Mouse (Mus musculus) NIH3T3 (cell line): ENCODE results near the gene Lmf1.

Experiments
- DNase-seq: peaks from one replicate; pipeline ENCODE4 v3.0.0-alpha.2; 2012; ENCODE audit warnings: low read depth

Gene Lmf1

DNA sequence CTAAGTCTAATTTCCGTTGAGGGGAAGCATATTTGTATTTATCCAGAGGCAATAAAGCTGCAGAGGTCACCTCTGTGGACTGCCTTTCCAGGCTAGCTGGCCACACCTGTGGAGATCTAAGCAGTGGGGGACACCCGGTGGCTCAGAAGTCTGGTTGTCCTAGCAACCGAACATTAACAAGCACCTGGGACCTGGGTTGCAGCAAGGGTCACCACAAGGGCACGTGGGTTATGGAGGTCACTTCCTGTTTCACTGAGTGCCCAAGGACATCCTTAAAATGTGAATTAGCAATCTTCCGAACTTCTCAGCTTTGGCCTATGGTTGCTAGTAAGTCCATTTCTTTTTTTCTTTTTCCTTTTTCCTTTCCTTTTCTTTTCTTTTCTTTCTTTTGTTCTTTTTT is 25.3 kb downstream of the Lmf1 start:
- DNase-seq: no peak

GRCm38 (mm10) chr17:25608137-25608785 is 29.4 kb downstream of the Lmf1 start:
- no peak for DNase-seq

GRCm38 (mm10) chr17:25608821-25609505 is 30.1 kb downstream of the Lmf1 start:
- no peak for DNase-seq

DNA sequence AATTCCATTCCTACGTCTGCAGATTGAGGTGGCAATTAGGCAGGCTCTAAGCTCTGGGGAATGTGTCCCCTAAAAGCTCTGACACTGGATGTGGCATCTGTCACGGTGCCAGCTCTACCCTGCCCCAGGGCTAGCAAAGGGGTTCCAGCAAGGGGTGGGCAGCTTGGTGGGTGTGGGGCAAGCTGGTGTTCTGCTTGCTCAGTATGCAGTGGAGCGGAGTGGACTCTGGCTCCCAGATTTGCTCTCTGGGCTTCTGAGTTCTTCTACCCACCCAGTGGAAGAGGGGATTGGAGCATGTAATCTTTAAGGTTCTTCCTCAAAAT is 30.6 kb downstream of the Lmf1 start:
- DNase-seq: no peak

- peak; percentile 20 for DNase-seq
These were observed 31.3 kb downstream of the Lmf1 start for GRCm38 (mm10) chr17:25610151-25610550.

DNA sequence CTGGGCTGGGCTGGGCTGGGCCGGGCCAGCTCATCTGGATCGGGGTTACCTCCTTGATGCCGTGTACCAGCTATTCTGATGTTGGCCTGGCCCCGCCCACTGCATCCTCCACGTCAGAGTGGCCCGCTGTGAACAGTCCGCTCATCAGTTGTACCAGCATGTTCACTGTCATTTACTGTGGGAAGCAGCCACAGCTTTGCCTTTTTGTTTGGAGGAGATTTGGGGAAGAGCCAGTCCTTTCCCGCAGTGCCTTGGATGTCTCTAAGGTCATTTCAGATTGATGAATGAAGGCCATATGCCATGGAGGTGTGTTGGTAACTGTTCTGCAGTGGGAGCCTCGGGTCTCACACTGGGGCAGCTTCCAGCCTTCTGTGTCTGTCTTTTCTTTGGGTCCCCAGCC is 33.7 kb downstream of the Lmf1 start:
- DNase-seq: no peak

DNA sequence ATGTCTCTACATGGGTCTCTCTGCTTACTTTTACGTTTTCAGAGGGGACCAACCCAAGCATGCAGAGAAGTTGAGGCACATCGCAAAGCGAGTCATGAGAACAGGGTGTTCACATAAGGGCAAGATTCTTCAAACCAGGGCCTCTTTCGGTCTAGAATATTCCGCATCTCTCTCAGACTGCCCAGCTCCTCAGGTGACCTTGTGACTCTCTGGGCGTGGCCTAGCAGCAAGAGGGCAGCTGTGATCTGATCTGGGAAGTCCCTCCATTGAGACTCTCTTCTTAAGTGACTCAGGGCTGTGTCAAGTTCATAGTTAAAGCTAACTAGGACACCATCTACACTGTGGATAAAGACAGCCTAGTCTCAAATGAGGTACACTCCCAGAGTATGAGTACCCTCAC is 34.4 kb downstream of the Lmf1 start:
- DNase-seq: no peak

GRCm38 (mm10) chr17:25614723-25615510 is 36.0 kb downstream of the Lmf1 start:
- DNase-seq: no peak

- no peak for DNase-seq
These were observed 39.7 kb downstream of the Lmf1 start for GRCm38 (mm10) chr17:25618508-25619056.

DNA sequence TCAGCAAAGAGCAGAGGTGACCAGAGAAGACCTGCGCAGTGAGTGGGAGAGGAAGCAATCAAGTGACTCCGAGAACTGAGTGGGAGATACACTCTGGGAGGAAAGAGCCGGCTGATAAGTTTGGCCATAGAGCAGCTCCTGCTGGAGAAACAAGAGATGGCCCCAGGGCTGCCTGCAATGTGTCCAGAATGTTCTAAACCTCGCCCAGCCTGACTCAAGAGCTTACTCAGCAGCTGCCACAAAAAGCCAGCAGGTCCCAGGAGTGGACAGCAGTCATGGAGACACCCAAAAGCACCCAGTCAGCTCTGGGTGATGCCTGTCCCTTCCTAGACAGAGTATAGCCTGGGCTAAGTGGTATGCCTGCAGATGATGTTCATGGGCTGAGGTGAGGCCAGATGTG is 44.6 kb downstream of the Lmf1 start:
- DNase-seq: peak; percentile 25

GRCm38 (mm10) chr17:25623935-25624334 is 45.0 kb downstream of the Lmf1 start:
- no peak for DNase-seq

DNA sequence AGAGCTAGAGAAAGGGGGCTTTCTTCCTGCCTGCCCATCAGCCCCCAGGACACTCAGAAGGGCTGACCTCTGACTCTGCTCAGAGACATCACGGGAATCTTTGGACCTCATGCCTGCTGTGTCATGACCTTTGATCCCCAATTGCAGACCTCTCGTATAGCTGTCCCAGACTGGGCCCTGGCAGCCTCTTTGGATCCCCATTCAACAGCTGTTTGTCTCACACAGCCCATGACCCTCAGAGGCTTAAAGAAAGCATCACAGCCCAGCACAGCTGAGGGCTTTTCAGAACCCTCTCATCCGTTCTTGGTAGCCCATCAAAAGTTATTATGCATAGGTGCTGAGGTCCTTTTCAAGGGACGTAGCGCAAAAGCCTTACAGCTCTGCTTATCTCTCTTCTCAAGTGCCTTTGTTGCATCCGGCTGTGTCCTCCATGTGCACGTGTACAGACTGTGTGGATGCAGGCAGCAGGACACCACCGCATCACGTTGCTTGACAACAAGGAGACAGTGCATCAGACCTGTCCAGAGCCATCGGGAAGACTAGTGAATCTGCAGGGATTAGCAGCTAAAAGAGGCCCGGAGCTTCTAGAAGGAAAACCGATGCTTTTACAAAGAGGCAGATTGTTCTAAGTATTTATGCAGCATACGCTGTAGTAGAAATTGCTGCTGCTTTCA is 45.7 kb downstream of the Lmf1 start:
- no peak for DNase-seq

DNA sequence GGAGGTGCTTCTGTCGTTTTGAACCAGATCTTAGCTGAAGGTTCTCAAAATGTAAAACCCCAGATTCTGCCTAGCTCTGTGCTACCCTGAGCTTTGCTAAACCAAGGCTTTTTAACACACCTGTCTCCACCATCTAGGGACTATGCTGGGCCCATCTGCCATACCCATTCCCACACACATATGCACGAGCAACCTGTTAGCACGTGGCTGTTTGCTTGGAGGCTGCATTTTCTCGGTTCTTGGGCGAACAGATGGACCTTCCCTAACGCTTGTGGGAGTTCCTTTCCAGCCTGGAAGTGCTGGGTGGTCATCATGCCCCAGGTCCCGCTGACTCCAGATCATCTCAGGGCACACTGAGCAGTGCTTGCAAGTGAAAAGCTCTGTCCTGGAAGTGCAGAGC is 46.4 kb downstream of the Lmf1 start:
- DNase-seq: no peak

DNA sequence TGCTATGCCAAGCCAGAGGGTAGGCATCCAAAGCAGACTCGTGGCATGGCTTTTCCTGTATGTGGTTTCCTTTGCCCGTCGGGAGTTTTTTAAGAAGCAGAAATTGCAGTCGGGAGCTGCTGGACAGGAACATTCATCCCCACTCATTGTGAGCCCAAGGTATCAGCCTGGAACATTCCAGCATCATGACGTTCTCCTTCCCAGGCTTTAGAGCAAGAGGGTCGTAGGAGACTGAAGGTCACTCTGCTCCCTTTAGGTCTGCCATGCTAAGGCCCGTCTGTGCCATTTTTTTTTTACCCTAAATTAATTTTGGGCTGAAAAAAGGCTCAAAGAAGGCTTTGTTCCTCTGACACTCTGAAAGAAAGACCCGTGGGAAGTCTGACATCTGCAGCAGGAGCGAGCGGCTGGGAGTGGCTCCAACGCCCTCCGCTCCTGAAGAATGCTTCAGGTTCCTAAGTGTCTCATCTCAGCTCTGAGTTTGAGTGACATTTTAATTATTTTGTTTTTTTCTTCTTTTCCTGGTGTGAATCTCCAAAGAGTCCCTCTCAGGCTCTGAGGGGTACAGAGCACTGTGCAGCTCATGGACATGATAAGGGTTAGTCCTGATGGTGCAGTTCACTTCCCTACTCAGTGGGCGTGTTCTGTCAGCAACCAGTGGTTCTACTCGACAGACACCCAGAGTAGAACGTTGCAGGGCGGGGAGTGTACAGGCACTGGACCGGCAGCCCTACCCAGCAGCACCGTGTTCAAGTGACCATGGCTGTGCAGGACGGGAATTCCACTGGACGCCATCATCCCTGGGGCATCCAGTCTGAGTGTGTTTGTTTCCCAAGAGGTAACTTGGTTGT is 47.5 kb downstream of the Lmf1 start:
- no peak for DNase-seq

- no peak for DNase-seq
These were observed 51.4 kb downstream of the Lmf1 start for GRCm38 (mm10) chr17:25630313-25630712.

DNA sequence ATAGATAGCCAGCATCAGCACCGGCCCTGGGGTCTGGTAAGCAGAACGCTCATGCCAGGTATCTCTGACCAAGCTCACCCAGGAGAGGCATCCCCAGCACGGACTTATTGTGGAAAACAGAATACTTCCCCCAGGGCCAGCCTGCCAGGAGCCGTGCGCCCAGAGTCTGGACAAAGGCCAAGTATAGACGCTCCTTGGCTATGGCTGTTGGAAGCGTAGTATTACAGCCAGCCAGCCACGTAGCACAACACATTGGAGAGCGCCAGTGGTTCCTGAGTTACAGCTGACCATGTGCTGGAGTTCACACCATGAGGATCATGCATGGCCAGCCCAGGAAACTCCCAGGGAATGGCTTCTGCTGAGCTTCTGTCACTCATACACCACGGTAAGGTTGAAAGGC is 55.2 kb downstream of the Lmf1 start:
- DNase-seq: peak; percentile 41

- peak; percentile 54 for DNase-seq
These were observed 56.5 kb downstream of the Lmf1 start for GRCm38 (mm10) chr17:25635387-25635786.

DNA sequence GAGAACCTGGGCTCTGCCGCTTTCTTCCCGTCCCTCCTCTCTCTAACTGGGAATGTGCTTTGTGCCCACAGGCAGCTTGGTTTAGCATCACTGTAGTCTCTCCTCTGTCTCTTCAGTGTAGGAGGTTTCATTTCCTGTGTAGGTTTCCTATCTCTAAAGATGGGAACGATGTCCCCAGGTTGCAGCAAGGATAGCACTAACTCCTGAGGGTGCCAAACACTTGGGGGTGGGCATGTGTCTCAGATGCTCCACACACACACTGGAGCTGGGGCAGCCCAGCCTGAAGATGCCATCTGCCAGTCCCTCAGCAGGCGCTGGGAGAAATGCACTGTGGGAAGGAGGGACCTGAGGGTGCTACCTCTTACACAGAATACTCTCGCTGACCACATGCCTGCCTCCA is 56.9 kb downstream of the Lmf1 start:
- no peak for DNase-seq

GRCm38 (mm10) chr17:25637986-25638385 is 59.1 kb downstream of the Lmf1 start:
- no peak for DNase-seq

DNA sequence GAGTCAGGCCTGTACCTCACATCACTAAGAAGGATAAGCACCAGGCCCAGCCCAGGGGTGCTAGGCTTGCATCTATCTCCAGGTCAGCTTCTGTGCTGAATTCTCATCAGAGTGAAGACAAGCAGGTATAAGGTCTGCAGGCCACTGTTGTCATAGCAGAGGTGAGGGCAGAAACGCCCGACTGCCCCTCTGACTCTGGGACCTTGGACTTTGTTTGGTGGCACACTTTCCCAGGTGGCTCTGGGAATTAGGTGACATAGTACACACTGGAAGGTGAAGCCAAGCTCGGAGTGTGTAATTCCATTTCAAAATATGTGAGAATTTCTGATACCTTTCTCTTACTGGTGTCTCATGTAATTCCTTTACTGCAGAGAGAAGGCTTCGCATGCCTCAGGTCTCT is 59.6 kb downstream of the Lmf1 start:
- no peak for DNase-seq

DNA sequence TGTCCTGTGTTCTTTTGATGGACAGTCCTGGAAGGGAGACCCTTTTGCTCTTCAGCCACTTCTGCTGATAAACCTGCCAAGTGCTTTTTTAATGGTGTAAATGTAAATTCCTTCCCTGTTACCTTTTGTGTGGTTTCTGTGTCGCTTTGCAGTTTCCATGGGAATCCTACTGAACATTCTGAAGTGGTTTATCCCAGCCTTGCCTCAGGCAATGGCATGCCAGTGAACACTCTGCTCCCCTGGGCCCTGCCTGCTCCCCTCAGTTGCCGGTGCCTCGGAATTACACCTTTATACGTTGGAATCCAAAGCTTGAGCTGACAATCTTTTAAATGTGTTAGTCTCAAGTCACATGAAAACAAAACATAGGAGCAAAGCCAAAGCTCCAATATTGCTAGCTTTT is 62.1 kb downstream of the Lmf1 start:
- no peak for DNase-seq

- DNase-seq: peak; percentile 92
These were observed 63.1 kb downstream of the Lmf1 start for GRCm38 (mm10) chr17:25642032-25642431.
